Mouse (Mus musculus): ENCODE measurements around the gene Platr25.
"Not testable (repeated sequence)": the region's sequence is repeated elsewhere in the genome, so short reads cannot be mapped to it uniquely, and the experiment has no call there.

GRCm38 (mm10) chr13:62624277-62624665 lies 136.2 kb downstream of the Platr25 start:
- not testable (repeated sequence) for TF ChIP-seq CTCF (IDR thresholded peaks at IDR 0.05; ENCODE audit: low read depth, low read length); TAL1 (conservative IDR thresholded peaks at IDR 0.05; ENCODE audit: low read depth, low read length); GATA1 (IDR thresholded peaks at IDR 0.05; ENCODE audit: borderline replicate concordance, low read length); POLR2AphosphoS5 (IDR thresholded peaks at IDR 0.05; ENCODE audit: insufficient replicate concordance, low read depth, low read length)
